Mouse (Mus musculus): ENCODE measurements around the gene Tmem131l. TPM values are rescaled to one million over a fixed set of nuclear protein-coding genes. Genes with fewer than 3 reads are reported as not detected.

Gene Tmem131l
- total and polyA plus RNA-seq, 2 experiments from 2014 or later: 37.5 to 65.0 TPM

DNA sequence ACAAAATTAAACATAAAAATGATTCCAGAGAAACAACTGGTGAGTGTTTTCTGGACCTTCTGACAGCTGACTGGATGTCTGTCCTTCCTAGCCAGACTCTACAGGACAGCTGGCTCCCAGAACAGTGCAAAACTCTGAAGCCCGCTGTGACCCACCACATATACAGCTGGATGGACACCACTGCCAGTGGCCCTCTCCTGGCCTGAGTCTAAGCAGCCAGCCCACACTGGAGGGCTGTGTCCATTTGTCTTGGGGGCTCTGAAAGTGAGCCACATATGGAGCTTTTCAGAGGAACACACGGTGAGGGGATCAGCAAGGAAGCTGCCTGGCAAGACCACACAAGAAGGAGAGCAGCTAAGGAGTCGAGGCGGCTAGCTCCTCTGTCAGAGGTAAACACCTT lies 51.8 kb downstream of the Tmem131l start:
- ATAC-seq: no peak

DNA sequence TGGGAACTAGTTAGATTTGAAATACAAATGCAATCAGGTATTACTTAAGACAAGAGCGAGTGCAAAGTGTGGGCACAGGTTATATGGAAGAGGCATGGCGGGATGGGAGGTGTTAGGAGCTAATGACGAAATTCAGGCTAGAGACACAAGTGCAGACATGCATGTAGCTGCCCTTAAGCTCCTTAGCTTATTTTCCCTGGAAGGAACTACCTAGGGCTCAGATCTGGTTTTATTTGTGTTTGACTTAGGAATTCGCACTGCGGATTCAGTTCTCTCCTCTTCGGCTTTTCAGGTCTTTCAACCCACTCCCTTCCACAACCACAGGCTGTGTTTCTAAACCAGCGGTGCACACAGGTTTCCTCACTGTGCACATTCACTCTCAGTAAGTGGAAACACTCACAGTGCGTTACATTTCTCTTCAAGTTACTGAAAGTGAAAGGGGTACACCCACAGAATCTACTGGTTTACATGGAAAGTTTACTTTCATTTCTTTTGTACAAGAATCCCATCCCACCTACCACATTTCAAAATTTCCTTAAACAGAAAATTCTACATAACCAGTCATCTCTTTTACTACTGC lies 52.4 kb downstream of the Tmem131l start:
- H3K9ac ChIP-seq: no peak overlapping the region
- WGBS: 77% methylated on average over 8 of the region's 8 CpGs
- TF ChIP-seq CTCF (IDR thresholded peaks at IDR 0.05; ENCODE audit: low read depth): no peak
- no peaks in the 10 kb centered on the region for H3K27me3 ChIP-seq (ENCODE audit: insufficient read depth, low read length)
- no peak for ATAC-seq
- H3K9me3 ChIP-seq (ENCODE audit: low read length): no peaks in the 10 kb centered on the region
- H3K4me3 ChIP-seq (ENCODE audit: low read depth, low read length): no peak overlapping the region
- no peak for DNase-seq
- H3K4me2 ChIP-seq (ENCODE audit: low read depth): no peak overlapping the region
- no peak overlapping the region for H3K27ac ChIP-seq (ENCODE audit: low read depth, low read length)
- H3K36me3 ChIP-seq (ENCODE audit: insufficient read depth): no peaks in the 10 kb centered on the region
- H3K4me1 ChIP-seq (ENCODE audit: insufficient read depth): peaks cover 44% of the 10 kb centered on the region

More for the DNA sequence above, 51.8 kb downstream of the Tmem131l start:
- Histone ChIP-seq H3K4me3 (ENCODE audit: low read depth, low read length) (no peak overlapping the region), H3K9ac (no peak overlapping the region), H3K27ac (ENCODE audit: low read depth, low read length) (no peak overlapping the region; the same call in 1 of the 2 replicates), H3K4me1 (ENCODE audit: insufficient read depth) (peaks cover 48% of the 10 kb centered on the region), H3K9me3 (ENCODE audit: low read length) (no peaks in the 10 kb centered on the region), H3K27me3 (ENCODE audit: insufficient read depth, low read length) (no peaks in the 10 kb centered on the region), H3K36me3 (ENCODE audit: insufficient read depth) (no peaks in the 10 kb centered on the region), H3K4me2 (ENCODE audit: low read depth) (no peak overlapping the region)
- no peak for TF ChIP-seq CTCF (IDR thresholded peaks at IDR 0.05; ENCODE audit: low read depth)
- DNase-seq: no peak
- WGBS: 21% methylated on average over 4 of the region's 4 CpGs

DNA sequence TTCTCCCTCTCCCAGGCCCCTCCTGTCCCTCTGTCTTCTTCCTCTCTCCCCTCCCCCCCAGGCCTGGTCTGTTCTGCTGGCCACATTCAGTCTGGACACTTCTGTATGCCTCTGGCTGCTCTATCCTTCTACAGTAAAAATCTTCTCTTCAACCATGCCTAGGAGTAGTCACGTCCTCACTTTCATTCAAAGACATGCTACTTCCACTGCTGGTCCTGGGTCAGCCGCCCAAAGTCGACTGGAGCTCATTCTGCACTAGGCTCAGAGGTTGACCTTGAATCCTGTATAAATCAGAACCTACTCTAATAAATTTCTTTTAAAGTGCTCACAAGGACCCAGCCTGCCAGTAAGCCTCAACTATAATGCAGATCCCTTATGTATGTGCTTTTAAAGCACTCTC lies 53.2 kb downstream of the Tmem131l start:
- H3K4me1 ChIP-seq (ENCODE audit: insufficient read depth): peaks cover 45% of the 10 kb centered on the region
- H3K4me2 ChIP-seq (ENCODE audit: low read depth): no peak overlapping the region
- no peak for DNase-seq
- H3K36me3 ChIP-seq (ENCODE audit: insufficient read depth): no peaks in the 10 kb centered on the region
- 78% methylated on average over 3 of the region's 3 CpGs for WGBS
- H3K4me3 ChIP-seq (ENCODE audit: low read depth, low read length): no peak overlapping the region
- ATAC-seq: no peak
- no peaks in the 10 kb centered on the region for H3K9me3 ChIP-seq (ENCODE audit: low read length)
- H3K27ac ChIP-seq (ENCODE audit: low read depth, low read length): no peak overlapping the region
- no peaks in the 10 kb centered on the region for H3K27me3 ChIP-seq (ENCODE audit: insufficient read depth, low read length)
- no peak overlapping the region for H3K9ac ChIP-seq
- no peak for TF ChIP-seq CTCF (IDR thresholded peaks at IDR 0.05; ENCODE audit: low read depth)

DNA sequence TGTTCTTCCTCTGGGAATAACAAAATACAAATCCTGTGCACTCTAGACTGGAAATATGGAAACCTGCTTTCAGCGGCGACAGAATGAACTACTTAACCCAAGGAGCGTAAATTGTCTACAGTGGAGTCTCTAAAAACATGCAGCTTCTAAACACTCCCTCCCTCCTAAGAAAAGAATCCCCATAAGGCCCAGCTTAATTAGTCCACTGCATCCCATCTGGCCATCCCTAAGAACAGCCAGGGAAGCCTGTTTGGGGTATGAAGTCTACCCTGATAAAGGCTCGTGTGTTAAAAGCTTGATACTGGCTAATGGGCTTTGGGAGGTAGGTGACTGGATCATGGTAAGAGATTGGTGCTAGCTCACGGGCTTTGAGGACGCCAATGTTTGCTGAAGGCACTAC lies 54.5 kb downstream of the Tmem131l start:
- peak; percentile 34 for DNase-seq
- no peak for TF ChIP-seq CTCF (IDR thresholded peaks at IDR 0.05; ENCODE audit: low read depth)
- Histone ChIP-seq H3K4me1 (ENCODE audit: insufficient read depth) (peaks cover 58% of the 10 kb centered on the region), H3K36me3 (ENCODE audit: insufficient read depth) (no peaks in the 10 kb centered on the region), H3K27me3 (ENCODE audit: insufficient read depth, low read length) (no peaks in the 10 kb centered on the region), H3K9me3 (ENCODE audit: low read length) (no peaks in the 10 kb centered on the region), H3K27ac (ENCODE audit: low read depth, low read length) (peak overlapping the region; percentile 79), H3K4me2 (ENCODE audit: low read depth) (no peak overlapping the region), H3K9ac (no peak overlapping the region), H3K4me3 (ENCODE audit: low read depth, low read length) (no peak overlapping the region)
- ATAC-seq: peak; percentile 10; the same call in 1 of the 2 replicates
- WGBS: 31% methylated on average over 6 of the region's 6 CpGs

DNA sequence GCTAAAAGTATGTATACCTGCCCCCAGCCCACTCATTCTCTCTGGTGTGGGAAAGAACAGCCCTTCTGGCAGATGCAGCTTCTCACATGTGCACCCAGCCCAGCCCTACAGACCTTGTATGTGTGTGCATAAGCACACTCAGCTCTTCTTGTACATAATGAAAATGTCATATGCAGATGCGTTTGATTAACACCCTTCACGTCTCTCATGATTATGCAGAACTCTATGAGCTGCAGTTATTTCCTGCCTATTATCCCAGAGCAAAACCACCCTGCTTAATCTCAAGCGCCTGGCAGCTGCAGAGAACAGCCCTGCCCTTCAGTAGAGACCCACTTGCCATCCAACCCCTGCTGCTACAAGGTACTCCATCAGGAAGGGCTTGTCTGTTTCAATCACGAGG lies 55.6 kb downstream of the Tmem131l start:
- H3K27me3 ChIP-seq (ENCODE audit: insufficient read depth, low read length): no peaks in the 10 kb centered on the region
- peaks cover 66% of the 10 kb centered on the region for H3K4me1 ChIP-seq (ENCODE audit: insufficient read depth)
- no peak overlapping the region for H3K9ac ChIP-seq
- peak; percentile 40 for ATAC-seq
- H3K27ac ChIP-seq (ENCODE audit: low read depth, low read length): peak overlapping the region; percentile 79
- no peaks in the 10 kb centered on the region for H3K36me3 ChIP-seq (ENCODE audit: insufficient read depth)
- DNase-seq: peak; percentile 39
- WGBS: 24% methylated on average over 4 of the region's 4 CpGs
- TF ChIP-seq CTCF (IDR thresholded peaks at IDR 0.05; ENCODE audit: low read depth): no peak
- H3K4me3 ChIP-seq (ENCODE audit: low read depth, low read length): no peak overlapping the region
- H3K9me3 ChIP-seq (ENCODE audit: low read length): no peaks in the 10 kb centered on the region
- no peak overlapping the region for H3K4me2 ChIP-seq (ENCODE audit: low read depth)

DNA sequence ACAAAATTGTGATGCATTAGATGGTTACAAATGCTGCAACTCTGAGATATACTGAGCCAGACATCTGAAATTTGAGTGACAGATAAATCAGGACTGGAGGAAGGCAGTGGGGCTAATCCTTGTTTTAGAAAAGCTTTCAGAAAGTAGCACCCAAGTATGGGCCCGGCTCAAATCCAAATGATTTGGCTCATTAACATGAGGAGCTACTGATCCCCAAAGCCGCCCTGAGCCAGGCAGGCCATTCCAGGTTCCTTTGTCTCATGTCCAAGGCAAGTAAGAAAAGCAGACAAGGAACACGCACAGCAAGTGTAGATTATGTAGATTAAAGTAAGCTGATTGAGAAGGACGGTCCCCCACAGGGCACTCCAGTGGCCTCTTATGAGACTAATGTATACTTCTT lies 57.2 kb downstream of the Tmem131l start:
- 20% methylated on average over 4 of the region's 4 CpGs for WGBS
- no peak for DNase-seq
- peaks cover 73% of the 10 kb centered on the region for H3K4me1 ChIP-seq (ENCODE audit: insufficient read depth)

DNA sequence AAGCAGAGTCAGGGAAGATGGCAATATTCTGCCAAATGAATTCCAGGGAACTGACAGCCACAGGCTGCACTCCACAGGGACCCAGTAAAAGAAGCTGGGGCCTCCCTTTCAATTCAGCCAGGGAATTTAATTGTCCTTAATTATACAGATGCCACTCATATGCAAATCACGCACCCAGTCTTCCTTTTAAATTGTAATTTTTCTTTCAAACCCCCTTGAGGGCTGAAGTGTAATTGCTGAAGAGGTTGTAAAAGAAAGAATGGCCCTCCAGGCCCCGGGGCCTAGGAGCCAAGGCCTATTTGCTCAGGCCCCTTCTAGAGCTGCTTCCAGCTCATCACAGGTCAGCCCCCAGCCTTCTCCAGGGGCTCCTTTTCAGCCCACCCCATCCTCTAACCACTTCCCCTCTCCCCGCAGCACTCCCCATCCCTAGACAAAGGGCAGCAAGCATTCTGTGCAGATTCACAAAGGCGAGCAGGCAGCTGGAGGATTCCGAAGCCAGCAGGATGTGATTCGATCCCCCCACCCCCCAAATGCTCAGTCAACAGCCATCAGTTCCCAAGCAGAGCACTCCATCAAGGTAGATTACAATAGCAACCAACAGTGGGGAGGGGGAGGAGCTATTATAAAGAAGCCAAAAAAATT lies 59.6 kb downstream of the Tmem131l start:
- ATAC-seq: peak; percentile 90
- peak; percentile 73 for DNase-seq
- Histone ChIP-seq H3K27me3 (ENCODE audit: insufficient read depth, low read length) (no peaks in the 10 kb centered on the region), H3K27ac (ENCODE audit: low read depth, low read length) (peak overlapping the region; percentile 93), H3K4me3 (ENCODE audit: low read depth, low read length) (no peak overlapping the region), H3K36me3 (ENCODE audit: insufficient read depth) (no peaks in the 10 kb centered on the region), H3K9ac (no peak overlapping the region), H3K9me3 (ENCODE audit: low read length) (no peaks in the 10 kb centered on the region), H3K4me1 (ENCODE audit: insufficient read depth) (peaks cover 61% of the 10 kb centered on the region), H3K4me2 (ENCODE audit: low read depth) (no peak overlapping the region; the same call in 1 of the 2 replicates)
- TF ChIP-seq CTCF (IDR thresholded peaks at IDR 0.05; ENCODE audit: low read depth): peak; percentile 42
- 8% methylated on average over 6 of the region's 6 CpGs for WGBS

More for the DNA sequence above, 57.2 kb downstream of the Tmem131l start:
- Histone ChIP-seq H3K9ac (no peak overlapping the region), H3K27me3 (ENCODE audit: insufficient read depth, low read length) (no peaks in the 10 kb centered on the region), H3K36me3 (ENCODE audit: insufficient read depth) (no peaks in the 10 kb centered on the region), H3K27ac (ENCODE audit: low read depth, low read length) (0 out of 2 replicates have a peak overlapping the region, but pooled peaks have one; percentile 29), H3K4me3 (ENCODE audit: low read depth, low read length) (no peak overlapping the region), H3K4me2 (ENCODE audit: low read depth) (no peak overlapping the region), H3K9me3 (ENCODE audit: low read length) (no peaks in the 10 kb centered on the region)
- no peak for ATAC-seq
- TF ChIP-seq CTCF (IDR thresholded peaks at IDR 0.05; ENCODE audit: low read depth): no peak
